25 mouse cellular contexts compared by ENCODE assay signal in the genomic region with DNA sequence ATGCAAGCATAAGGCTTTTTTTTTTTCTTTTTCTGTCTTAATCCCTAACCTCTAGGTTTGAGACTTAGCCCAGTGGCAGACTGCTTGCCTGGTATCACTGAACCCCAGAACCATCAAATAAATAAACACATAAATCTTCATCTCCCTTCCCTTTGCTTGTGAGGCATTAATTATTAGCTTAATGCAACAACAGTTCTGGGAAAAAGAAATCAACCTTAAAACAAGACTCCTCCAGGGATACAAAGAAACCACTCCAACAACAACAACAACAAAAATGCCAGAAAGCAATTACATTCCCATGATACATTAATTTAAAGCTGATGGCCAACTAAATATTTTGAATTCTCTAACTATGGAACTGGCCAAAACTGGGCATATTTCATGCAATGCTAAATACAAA.
"Had no signal": no experiment of that assay in that cellular context is flagged by ENCODE, and none has a peak within 500 bp of the region (broad histone marks: within the 10 kb centered on the region; RNA-seq: fewer than 3 reads in every experiment).

No protein-coding gene starts in this region.

- H3K4me1 ChIP-seq: hindbrain, embryonic 13.5 days; intestine, embryonic 15.5 days; limb, embryonic 13.5 days; limb, embryonic 15.5 days had no signal

- DNase-seq: gastrocnemius, adult 2 months; gastrocnemius, postnatal 10 days; gastrocnemius, postnatal 25 days; heart, adult 11 months; heart, adult 2 months; heart, postnatal 14 days; heart, postnatal 36 days; kidney, adult 8-10 months; kidney, postnatal 14 days; kidney, postnatal 36 days; left cerebral cortex, postnatal 4 days; lung, adult 18-20 months had no signal

- H3K4me2 ChIP-seq: heart, embryonic 11.5 days; heart, embryonic 13.5 days; heart, embryonic 15.5 days; hindbrain, embryonic 13.5 days; hindbrain, embryonic 15.5 days; intestine, embryonic 15.5 days; limb, embryonic 13.5 days; limb, embryonic 15.5 days; liver, embryonic 12.5 days had no signal

- H3K9ac ChIP-seq: heart, embryonic 13.5 days; heart, embryonic 15.5 days; hindbrain, embryonic 13.5 days; hindbrain, embryonic 15.5 days; intestine, embryonic 15.5 days; limb, embryonic 13.5 days; limb, embryonic 15.5 days; liver, embryonic 12.5 days; liver, embryonic 14.5 days had no signal

- H3K36me3 ChIP-seq: heart, embryonic 15.5 days; hindbrain, embryonic 15.5 days; intestine, embryonic 15.5 days; limb, embryonic 15.5 days had no signal

- ATAC-seq: intestine, embryonic 15.5 days; intestine, postnatal 0 days; liver, embryonic 12.5 days had no signal

- H3K27ac ChIP-seq: gastrocnemius, adult 2 months; heart, adult 2 months; heart, embryonic 13.5 days; heart, embryonic 15.5 days; hindbrain, embryonic 13.5 days; hindbrain, embryonic 15.5 days; intestine, embryonic 15.5 days; layer of hippocampus, adult 2 months; left cerebral cortex, adult 2 months; limb, embryonic 13.5 days; limb, embryonic 15.5 days; liver, embryonic 12.5 days; liver, embryonic 14.5 days had no signal

- H3K27me3 ChIP-seq: heart, embryonic 13.5 days; heart, embryonic 15.5 days; hindbrain, embryonic 13.5 days; hindbrain, embryonic 15.5 days; intestine, embryonic 15.5 days; limb, embryonic 13.5 days; limb, embryonic 15.5 days; liver, embryonic 12.5 days had no signal

- H3K4me3 ChIP-seq: gastrocnemius, adult 2 months; heart, adult 2 months; heart, embryonic 13.5 days; heart, embryonic 15.5 days; hindbrain, embryonic 13.5 days; hindbrain, embryonic 15.5 days; intestine, embryonic 15.5 days; layer of hippocampus, adult 2 months; left cerebral cortex, adult 2 months; limb, embryonic 13.5 days; limb, embryonic 15.5 days; liver, embryonic 12.5 days had no signal

- H3K9me3 ChIP-seq: heart, embryonic 15.5 days; hindbrain, embryonic 13.5 days; hindbrain, embryonic 15.5 days; intestine, embryonic 15.5 days; limb, embryonic 13.5 days; limb, embryonic 15.5 days had no signal
